Mouse (Mus musculus): ENCODE results near the gene Znrf2.
A peak's percentile ranks its signal among the peaks of the same experiment; 100 is the strongest.
"Not testable (repeated sequence)": the region's sequence is repeated elsewhere in the genome, so short reads cannot be mapped to it uniquely, and the experiment has no call there.

Gene Znrf2

DNA sequence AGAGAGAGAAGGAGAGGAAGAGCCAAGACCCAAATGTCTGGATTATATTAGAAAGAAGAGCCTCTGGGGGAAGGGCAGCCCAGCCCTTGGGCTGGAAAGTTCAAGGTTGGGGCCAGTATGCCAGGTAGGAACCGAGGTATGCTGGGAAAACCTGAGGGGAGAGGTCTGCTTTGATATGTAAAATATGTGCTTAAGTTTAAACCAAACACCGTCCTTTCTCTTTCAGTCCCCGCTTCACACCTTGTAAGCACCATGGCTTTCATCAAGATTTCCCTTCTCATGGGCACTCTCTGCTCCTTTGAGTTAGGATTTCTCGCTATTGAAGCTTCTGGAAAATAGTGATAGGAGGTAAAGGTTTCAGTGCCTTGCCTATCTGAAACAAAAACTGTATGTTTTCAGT is 38.1 kb downstream of the Znrf2 start:
- DNase-seq = no peak

DNA sequence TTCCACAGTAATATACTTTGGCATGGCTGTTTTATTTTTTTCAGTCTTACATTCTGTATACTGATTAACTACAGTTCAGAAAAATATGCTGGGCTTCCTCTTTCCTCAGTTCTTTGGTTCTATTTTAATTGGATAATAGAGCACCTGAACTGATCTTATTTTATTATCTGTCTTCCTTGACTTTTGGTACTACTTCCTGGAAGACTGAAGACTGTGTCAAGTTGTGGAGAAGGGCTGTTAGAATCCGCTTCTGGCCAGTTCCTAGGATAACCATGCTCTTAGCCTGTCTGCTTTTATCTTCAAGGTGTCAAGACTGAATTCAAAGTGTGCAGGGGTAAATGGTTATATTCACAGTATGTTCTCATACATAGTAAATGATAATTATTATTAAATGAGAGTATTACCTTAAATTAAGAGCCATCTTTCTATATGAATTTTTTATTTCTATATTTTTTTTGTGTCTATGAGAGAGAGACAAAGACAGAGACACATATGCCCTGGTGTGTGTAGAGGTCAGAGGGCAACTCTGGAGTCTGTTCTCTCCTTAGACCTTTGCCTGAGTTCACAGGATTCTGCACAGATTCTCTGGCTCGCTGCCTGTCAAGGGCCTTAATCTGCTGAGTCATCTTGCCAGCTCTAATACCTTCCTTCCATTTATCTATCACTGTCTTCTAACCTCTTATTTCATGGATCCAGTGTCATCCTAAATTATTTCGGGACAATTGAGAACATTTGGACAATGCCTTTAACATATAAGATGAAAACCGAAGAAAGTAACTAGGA is 39.3 kb downstream of the Znrf2 start:
- no peak for DNase-seq

GRCm38 (mm10) chr6:54859159-54859558 is 42.4 kb downstream of the Znrf2 start:
- DNase-seq = not testable (repeated sequence)

GRCm38 (mm10) chr6:54860180-54860579 is 43.5 kb downstream of the Znrf2 start:
- no peak for DNase-seq

GRCm38 (mm10) chr6:54866731-54867410 is 50.2 kb downstream of the Znrf2 start:
- no peak for DNase-seq

DNA sequence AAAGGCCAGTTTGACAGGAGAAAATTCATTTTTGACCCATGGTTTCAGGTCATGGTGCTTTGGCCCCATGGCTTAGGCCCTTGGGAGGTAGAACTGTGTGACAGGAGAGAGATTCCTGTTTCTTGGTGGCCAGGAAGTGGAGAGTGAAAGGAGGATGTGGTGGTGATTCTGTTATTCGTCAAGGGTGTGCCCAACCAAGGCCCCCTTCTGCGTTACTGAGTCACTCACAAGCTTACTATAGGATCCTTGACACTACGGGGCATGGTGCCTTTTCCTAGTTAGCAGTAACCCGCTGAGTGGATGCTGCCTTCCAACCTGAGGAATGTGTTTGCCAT is 50.7 kb downstream of the Znrf2 start:
- DNase-seq = no peak

DNA sequence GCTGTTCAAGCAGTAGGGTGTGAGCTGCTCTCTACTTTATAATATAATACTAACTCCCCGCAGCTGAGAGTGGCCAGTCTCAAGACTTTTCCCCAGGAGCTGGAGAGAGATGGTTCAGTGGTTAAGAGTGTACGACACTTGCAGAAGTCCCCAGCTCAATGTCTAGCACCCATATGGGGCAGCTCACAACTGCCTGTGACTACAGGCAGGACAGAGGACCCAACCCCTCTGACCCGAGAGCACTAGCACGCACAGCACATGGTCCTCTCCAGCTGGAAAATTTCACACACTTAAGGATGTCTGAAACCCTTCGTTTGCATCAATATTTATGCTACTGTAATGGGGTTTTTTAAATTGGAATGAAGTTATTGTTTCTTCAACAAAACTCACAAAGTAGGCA is 56.3 kb downstream of the Znrf2 start:
- DNase-seq = no peak

GRCm38 (mm10) chr6:54876782-54877181 is 60.1 kb downstream of the Znrf2 start:
- DNase-seq = no peak

DNA sequence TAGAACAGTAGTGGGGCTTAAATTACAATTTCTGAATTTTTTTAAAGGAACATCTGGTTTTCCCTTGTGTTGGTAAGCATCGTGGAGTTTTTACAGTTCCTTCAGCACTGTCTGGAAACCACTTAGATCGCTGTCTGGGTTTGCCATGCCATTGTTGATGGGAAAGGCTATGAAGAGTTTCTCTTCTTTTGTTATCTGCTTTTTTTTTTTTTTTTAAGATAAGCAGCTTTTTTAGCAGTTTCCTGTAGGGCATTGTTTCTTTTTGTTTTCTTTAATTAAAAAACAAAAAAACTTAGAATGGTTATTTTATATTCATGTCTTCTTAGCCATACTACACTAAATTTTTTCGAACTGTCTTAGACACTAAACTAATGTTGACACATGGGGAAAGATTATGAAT is 60.9 kb downstream of the Znrf2 start:
- DNase-seq = no peak

- DNase-seq = no peak
These were observed 61.8 kb downstream of the Znrf2 start for GRCm38 (mm10) chr6:54878546-54878945.

DNA sequence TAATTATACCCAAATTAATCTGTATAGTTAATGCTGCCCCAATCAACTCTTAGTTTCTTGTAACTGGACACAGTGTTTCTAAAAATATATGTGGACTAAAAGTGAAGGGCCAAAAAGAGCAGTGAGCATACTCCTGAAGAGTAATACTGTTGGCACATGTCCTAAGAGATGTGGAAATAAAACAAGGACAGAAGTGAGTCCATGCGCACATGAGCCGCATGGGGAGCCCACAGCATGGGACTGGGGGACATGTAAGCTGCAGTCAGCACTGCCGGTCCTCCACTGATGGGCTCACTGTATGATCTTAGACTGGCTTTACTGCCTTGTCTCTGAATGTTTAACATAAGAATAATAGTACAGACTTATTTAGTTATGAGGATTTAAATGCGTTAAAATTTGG is 63.4 kb downstream of the Znrf2 start:
- DNase-seq = no peak

- no peak for DNase-seq
These were observed 66.7 kb downstream of the Znrf2 start for GRCm38 (mm10) chr6:54883424-54883823.

- DNase-seq = no peak
These were observed 69.5 kb downstream of the Znrf2 start for GRCm38 (mm10) chr6:54886195-54886594.

DNA sequence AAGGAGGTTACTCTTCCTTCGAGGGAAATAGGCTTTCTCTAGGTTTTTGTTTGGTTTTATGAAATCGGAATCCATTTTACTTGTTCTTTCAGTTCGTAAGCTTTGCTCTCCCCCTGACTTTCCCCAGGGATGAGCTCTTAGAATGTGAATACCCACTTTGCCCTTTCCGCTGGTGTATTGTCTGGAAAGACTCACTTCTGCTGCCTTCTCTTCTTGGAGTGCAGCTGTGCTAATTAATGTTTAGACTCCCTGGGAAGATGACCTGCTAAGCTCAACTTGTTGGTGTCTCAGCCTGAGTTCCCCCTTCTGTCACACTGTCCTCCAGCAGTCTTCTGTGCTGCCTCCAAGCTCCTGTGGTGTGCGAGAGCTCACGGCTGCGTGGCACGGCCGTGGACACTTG is 73.5 kb downstream of the Znrf2 start:
- no peak for DNase-seq

- no peak for DNase-seq
These were observed 74.7 kb downstream of the Znrf2 start for GRCm38 (mm10) chr6:54891384-54891783.

DNA sequence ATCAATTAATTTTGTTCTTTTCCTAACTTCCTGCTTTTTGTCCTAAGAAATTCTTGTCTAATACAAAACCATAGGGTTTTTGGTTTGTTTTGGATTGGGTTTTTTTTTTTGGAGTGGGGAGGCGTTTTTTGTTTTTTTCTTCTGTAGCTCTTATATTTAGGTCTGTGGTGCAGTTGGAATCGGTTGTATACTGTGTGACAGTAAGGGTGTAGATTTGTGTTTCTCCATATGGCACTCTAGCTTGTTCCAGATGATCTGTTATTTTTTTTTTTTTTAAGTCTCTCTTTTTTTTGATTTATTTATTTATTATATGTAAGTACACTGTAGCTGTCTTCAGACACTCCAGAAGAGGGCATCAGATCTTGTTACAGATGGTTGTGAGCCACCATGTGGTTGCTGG is 83.5 kb downstream of the Znrf2 start:
- no peak for DNase-seq

- no peak for DNase-seq
These were observed 85.8 kb downstream of the Znrf2 start for GRCm38 (mm10) chr6:54902547-54902946.

- no peak for DNase-seq
These were observed 89.6 kb downstream of the Znrf2 start for GRCm38 (mm10) chr6:54906053-54907040.

- no peak for DNase-seq
These were observed 98.3 kb downstream of the Znrf2 start for GRCm38 (mm10) chr6:54914977-54915376.

- DNase-seq = no peak
These were observed 99.4 kb downstream of the Znrf2 start for GRCm38 (mm10) chr6:54916163-54916562.

DNA sequence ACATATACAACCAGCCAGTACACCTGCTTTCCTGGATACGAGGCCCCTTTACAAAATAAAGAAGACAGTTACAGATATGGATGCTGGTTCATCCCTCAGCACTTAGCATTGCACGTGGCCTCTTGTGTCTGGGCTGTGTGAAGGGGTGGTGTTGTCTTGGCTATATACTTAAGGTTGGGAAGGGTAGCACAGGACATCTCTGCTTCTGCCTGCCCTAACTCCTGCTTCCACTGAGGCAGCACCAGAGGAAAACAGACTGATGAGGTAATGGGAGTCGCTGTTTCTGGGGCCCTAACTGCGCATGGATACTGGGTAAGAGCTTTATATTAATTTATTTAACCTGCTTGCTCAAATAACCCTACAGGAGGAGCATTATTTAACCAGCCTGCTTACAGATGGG is 100.2 kb downstream of the Znrf2 start:
- DNase-seq = no peak

GRCm38 (mm10) chr6:54917523-54917922 is 100.8 kb downstream of the Znrf2 start:
- DNase-seq = peak; percentile 36 to 69

- DNase-seq = no peak
These were observed 101.8 kb downstream of the Znrf2 start for GRCm38 (mm10) chr6:54918521-54918920.
